Mouse (Mus musculus): ENCODE results near the gene Pecr.
A peak's percentile ranks its signal among the peaks of the same experiment; 100 is the strongest.

GRCm38 (mm10) chr1:72255062-72255853, 28.9 kb downstream of the Pecr start:
- TF ChIP-seq KAT2A (IDR thresholded peaks at IDR 0.05; ENCODE audit: insufficient replicate concordance, low read length) (0 out of 2 replicates have a peak, but pooled peaks have one; percentile 40), TCF12 (IDR thresholded peaks at IDR 0.05; ENCODE audit: low read depth, low read length) (peak; percentile 36), USF1 (IDR thresholded peaks at IDR 0.05; ENCODE audit: low read depth, low read length) (no peak), EP300 (IDR thresholded peaks at IDR 0.05; ENCODE audit: low read length) (0 out of 2 replicates have a peak, but pooled peaks have one; percentile 18), MAFK (IDR thresholded peaks at IDR 0.05; ENCODE audit: insufficient replicate concordance, low read length) (no peak), CTCF (conservative IDR thresholded peaks at IDR 0.05 in 1 of 2, IDR thresholded peaks at IDR 0.05 in 1 of 2; ENCODE audit: low read depth in 2 of 2, low read length in 2 of 2) (no peak), E2F4 (IDR thresholded peaks at IDR 0.05; ENCODE audit: insufficient replicate concordance, low read depth, low read length) (0 out of 2 replicates have a peak, but pooled peaks have one; percentile 29), MAX (IDR thresholded peaks at IDR 0.05; ENCODE audit: low read length) (peak; percentile 78), ZKSCAN1 (IDR thresholded peaks at IDR 0.05; ENCODE audit: borderline replicate concordance, low read depth, low read length) (no peak)

Measured in CH12.LX (cell line).